Mouse (Mus musculus) midbrain, embryonic 13.5 days (tissue): ENCODE results near the gene Spata2. TPM values are rescaled to one million over a fixed set of nuclear protein-coding genes. Genes with fewer than 3 reads are reported as not detected.

Experiments
- ATAC-seq: fragments of 200-750 bp; cut with Nextera tagmentation; 2 replicates; pipeline ENCODE4 v1.8.0; 2017; ENCODE audit warnings: mild to moderate bottlenecking, moderate TSS enrichment, moderate library complexity
- H3K27ac ChIP-seq: fragments of 300-500 bp; sonication (generic); 2 replicates; pipeline ENCODE4 v1.5.1; 2015; ENCODE audit warnings: inconsistent platforms, mild to moderate bottlenecking, moderate library complexity
- H3K27me3 ChIP-seq: fragments of 300-500 bp; sonication (generic); 2 replicates; pipeline ENCODE4 v1.6.1; 2015; ENCODE audit warnings: mild to moderate bottlenecking, inconsistent platforms
- H3K36me3 ChIP-seq: fragments of 300-500 bp; sonication (generic); 2 replicates; pipeline ENCODE4 v1.6.1; 2015; ENCODE audit warnings: mild to moderate bottlenecking, inconsistent platforms
- H3K4me1 ChIP-seq: fragments of 300-500 bp; sonication (generic); replicated peaks from 2 replicates; pipeline ENCODE4 v1.6.1; 2015; ENCODE audit warnings: inconsistent platforms
- H3K4me2 ChIP-seq: fragments of 300-500 bp; sonication (generic); replicated peaks from 2 replicates; pipeline ENCODE4 v1.6.1; 2015; ENCODE audit warnings: moderate library complexity, mild to moderate bottlenecking, inconsistent platforms
- H3K4me3 ChIP-seq: fragments of 300-500 bp; sonication (generic); replicated peaks from 2 replicates; pipeline ENCODE4 v1.5.1; 2015; ENCODE audit warnings: mild to moderate bottlenecking, inconsistent platforms
- H3K9ac ChIP-seq: fragments of 300-500 bp; sonication (generic); replicated peaks from 2 replicates; pipeline ENCODE4 v1.6.1; 2015; ENCODE audit warnings: mild to moderate bottlenecking, inconsistent platforms
- H3K9me3 ChIP-seq: fragments of 300-500 bp; sonication (generic); 2 replicates; pipeline ENCODE4 v1.6.1; 2016; ENCODE audit warnings: mild to moderate bottlenecking, inconsistent platforms
- WGBS: fragments of 180-500 bp; shearing (Covaris S2); methylation state at CpG from one replicate; pipeline ENCODE4 v1.1.7; 2015; 5-methylcytosine and 5-hydroxymethylcytosine counted together
- polyA plus RNA-seq: library from polyadenylated mRNA; unstranded; fragments of >200 nt; fragmentation: Nextera tagmentation; extraction: Ambion mirVana; gene quantifications from 2 replicates; pipeline ENCODE4 v1.2.1, GENCODE M21; 2015

Spata2 gene
- polyA plus RNA-seq, 1 experiment from 2014 or later, result 30.2 TPM

DNA sequence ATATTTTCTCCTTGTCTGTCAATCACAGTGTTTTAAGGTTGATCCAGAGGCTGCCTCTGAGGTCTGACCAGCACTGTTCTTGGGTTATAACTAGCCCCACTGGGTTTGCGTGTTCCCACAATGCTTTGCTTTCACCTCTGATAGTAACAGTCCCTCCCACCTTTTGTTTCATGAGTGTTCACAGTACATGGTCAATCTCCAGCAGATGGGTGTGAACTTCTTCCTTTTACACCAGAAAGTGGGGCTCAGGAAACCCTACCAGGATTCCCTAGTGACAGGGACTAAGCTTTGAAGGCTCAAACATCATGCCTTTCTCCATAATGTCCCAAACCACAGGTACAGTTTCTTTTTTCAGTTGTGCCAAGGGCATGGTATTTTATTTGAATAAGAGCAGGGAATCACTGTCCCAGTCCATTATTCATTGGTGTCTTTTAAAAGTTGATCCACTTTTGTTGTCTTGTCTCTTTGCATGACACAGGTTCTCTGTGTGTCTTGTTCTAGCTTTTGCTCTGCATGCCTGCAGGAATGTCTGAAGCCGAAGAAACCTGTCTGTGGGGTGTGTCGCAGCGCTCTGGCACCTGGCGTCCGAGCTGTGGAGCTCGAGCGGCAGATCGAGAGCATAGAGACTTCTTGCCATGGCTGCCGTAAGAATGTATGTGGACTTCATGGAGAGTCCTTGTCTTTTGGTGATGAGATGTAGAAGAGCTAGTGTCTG is 14.0 kb upstream of the Spata2 start:
- Histone ChIP-seq H3K4me3 (no peak overlapping the region), H3K4me2 (peak overlapping the region; percentile 96; the same call in 1 of the 2 replicates), H3K27me3 (no peaks in the 10 kb centered on the region), H3K36me3 (peaks cover 51% of the 10 kb centered on the region), H3K27ac (no peak overlapping the region), H3K9ac (peak overlapping the region; percentile 32; the same call in 1 of the 2 replicates), H3K9me3 (no peaks in the 10 kb centered on the region), H3K4me1 (peaks cover 36% of the 10 kb centered on the region)
- no peak for ATAC-seq
- WGBS, result 95% methylated on average over 10 of the region's 10 CpGs

GRCm38 (mm10) chr2:167505127-167505526 is 12.4 kb upstream of the Spata2 start:
- no peaks in the 10 kb centered on the region for H3K9me3 ChIP-seq
- H3K4me1 ChIP-seq, result peaks cover 36% of the 10 kb centered on the region
- ATAC-seq, result no peak
- peaks cover 35% of the 10 kb centered on the region for H3K36me3 ChIP-seq
- H3K27me3 ChIP-seq, result no peaks in the 10 kb centered on the region
- H3K4me2 ChIP-seq, result peak overlapping the region; percentile 96
- H3K9ac ChIP-seq, result peak overlapping the region; percentile 98; the same call in 1 of the 2 replicates
- peak overlapping the region; percentile 96 for H3K4me3 ChIP-seq
- no peak overlapping the region for H3K27ac ChIP-seq
- 93% methylated on average over 3 of the region's 3 CpGs for WGBS

DNA sequence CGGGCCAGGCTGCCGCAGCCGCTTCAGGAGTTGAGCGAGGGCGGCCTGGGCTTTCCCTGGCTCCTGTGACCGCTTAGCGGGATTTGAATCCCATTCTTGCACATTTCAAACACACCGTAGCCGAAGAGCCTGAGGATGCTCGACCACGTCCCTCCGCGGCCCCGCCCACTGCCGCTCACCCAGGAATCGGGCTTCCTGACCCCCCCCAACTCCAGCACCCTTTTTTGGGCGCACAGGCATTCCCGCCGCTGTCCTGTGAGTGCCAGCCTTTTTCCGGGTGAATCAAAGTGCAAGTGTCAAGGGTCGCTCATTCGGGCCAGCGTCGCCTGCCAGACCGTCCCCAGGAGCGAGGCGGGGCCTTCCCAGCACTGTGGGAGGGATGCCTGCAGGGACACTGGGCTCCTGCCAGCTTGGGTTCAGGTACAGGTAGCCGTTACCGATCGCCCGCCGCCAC is 11.2 kb upstream of the Spata2 start:
- peak; percentile 32 for ATAC-seq
- peaks cover 36% of the 10 kb centered on the region for H3K4me1 ChIP-seq
- H3K4me3 ChIP-seq, result peak overlapping the region; percentile 96
- H3K36me3 ChIP-seq, result peaks cover 24% of the 10 kb centered on the region
- H3K9ac ChIP-seq, result peak overlapping the region; percentile 98
- H3K4me2 ChIP-seq, result peak overlapping the region; percentile 96
- no peaks in the 10 kb centered on the region for H3K9me3 ChIP-seq
- 1% methylated on average over 32 of the region's 32 CpGs for WGBS
- H3K27me3 ChIP-seq, result no peaks in the 10 kb centered on the region
- H3K27ac ChIP-seq, result peak overlapping the region; percentile 84

DNA sequence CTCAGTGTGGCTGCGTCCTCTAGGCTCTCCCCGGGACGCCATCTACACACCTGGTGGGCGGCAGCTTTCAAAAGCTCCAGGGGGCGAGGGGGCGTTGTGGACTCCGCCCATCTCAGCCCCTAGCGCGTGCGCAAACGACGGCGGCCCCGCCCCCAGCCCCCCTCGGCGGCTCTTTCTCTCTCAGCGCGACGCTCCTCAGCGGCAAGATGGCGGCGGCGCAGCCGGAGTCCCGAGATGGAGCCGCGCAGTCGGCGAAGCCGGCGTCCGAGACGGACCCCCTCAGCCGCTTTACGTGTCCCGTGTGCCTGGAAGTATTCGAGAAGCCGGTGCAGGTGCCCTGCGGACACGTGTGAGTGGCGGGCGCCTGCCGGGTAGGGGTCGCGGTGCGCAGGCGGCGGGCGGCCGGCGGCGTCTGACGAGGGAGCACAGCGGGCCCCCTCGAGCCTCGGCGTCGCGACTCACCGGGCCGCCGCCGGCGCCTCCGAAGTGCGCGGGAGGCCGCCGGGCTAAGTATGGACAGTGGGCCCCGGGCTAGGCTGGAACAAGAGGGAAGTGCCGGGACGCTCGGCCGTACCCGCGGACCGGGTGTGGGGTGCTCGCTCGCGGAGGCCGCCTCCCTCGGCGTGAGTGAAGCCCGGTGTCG is 10.7 kb upstream of the Spata2 start:
- whole genome bisulfite sequencing, result under 1% methylated on average over 81 of the region's 85 CpGs
- Histone ChIP-seq H3K9me3 (no peaks in the 10 kb centered on the region), H3K36me3 (peaks cover 18% of the 10 kb centered on the region), H3K4me3 (peak overlapping the region; percentile 96), H3K4me2 (peak overlapping the region; percentile 96), H3K27ac (peak overlapping the region; percentile 84), H3K9ac (peak overlapping the region; percentile 98), H3K4me1 (peaks cover 36% of the 10 kb centered on the region), H3K27me3 (no peaks in the 10 kb centered on the region)
- peak; percentile 87 for ATAC-seq

- ATAC-seq, result peak; percentile 21
- Histone ChIP-seq H3K4me1 (peaks cover 36% of the 10 kb centered on the region), H3K9me3 (no peaks in the 10 kb centered on the region), H3K4me2 (peak overlapping the region; percentile 96), H3K27me3 (no peaks in the 10 kb centered on the region), H3K27ac (peak overlapping the region; percentile 30; the same call in 1 of the 2 replicates), H3K9ac (peak overlapping the region; percentile 98; the same call in 1 of the 2 replicates), H3K4me3 (peak overlapping the region; percentile 96), H3K36me3 (peaks cover 12% of the 10 kb centered on the region)
- 51% methylated on average over 13 of the region's 13 CpGs for WGBS
These were observed 10.0 kb upstream of the Spata2 start for GRCm38 (mm10) chr2:167502554-167503252.

GRCm38 (mm10) chr2:167497272-167497671 is 4.6 kb upstream of the Spata2 start:
- Histone ChIP-seq H3K9ac (no peak overlapping the region), H3K4me1 (peaks cover 8% of the 10 kb centered on the region), H3K4me2 (no peak overlapping the region), H3K27me3 (no peaks in the 10 kb centered on the region), H3K36me3 (no peaks in the 10 kb centered on the region), H3K27ac (no peak overlapping the region), H3K9me3 (no peaks in the 10 kb centered on the region), H3K4me3 (no peak overlapping the region)
- WGBS, result 71% methylated on average over 5 of the region's 5 CpGs
- ATAC-seq, result no peak

GRCm38 (mm10) chr2:167496437-167496836 is 3.8 kb upstream of the Spata2 start:
- WGBS, result 90% methylated on average over 7 of the region's 7 CpGs
- H3K27me3 ChIP-seq, result no peaks in the 10 kb centered on the region
- H3K27ac ChIP-seq, result no peak overlapping the region
- no peaks in the 10 kb centered on the region for H3K9me3 ChIP-seq
- H3K4me2 ChIP-seq, result no peak overlapping the region
- H3K9ac ChIP-seq, result no peak overlapping the region
- H3K4me1 ChIP-seq, result peaks cover 15% of the 10 kb centered on the region
- H3K36me3 ChIP-seq, result no peaks in the 10 kb centered on the region
- H3K4me3 ChIP-seq, result no peak overlapping the region
- ATAC-seq, result no peak

GRCm38 (mm10) chr2:167491757-167492708 is 654 bp downstream of the Spata2 start, which contains the start of gene Rnf114:
TSS of gene Rnf114 (plus strand) at chr2:167492645.
- Histone ChIP-seq H3K36me3 (peaks cover 6% of the 10 kb centered on the region; the same call in 1 of the 2 replicates), H3K9me3 (no peaks in the 10 kb centered on the region), H3K4me3 (peak within 1 kb of the TSS; percentile 100), H3K27ac (peak within 1 kb of the TSS; percentile 97), H3K4me1 (peaks cover 24% of the 10 kb centered on the region), H3K4me2 (peak within 1 kb of the TSS; percentile 92), H3K27me3 (no peaks in the 10 kb centered on the region), H3K9ac (peak within 1 kb of the TSS; percentile 98)
- 3% methylated on average over 52 of the region's 52 CpGs for WGBS
- peak; percentile 39 for ATAC-seq

GRCm38 (mm10) chr2:167490813-167491525 is 1.7 kb downstream of the Spata2 start:
- no peaks in the 10 kb centered on the region for H3K9me3 ChIP-seq
- WGBS, result 82% methylated on average over 4 of the region's 4 CpGs
- ATAC-seq, result no peak
- peaks cover 11% of the 10 kb centered on the region; the same call in 1 of the 2 replicates for H3K36me3 ChIP-seq
- H3K4me3 ChIP-seq, result peak overlapping the region; percentile 100
- H3K4me1 ChIP-seq, result peaks cover 24% of the 10 kb centered on the region
- peak overlapping the region; percentile 97; the same call in 1 of the 2 replicates for H3K27ac ChIP-seq
- peak overlapping the region; percentile 92 for H3K4me2 ChIP-seq
- peak overlapping the region; percentile 98 for H3K9ac ChIP-seq
- no peaks in the 10 kb centered on the region for H3K27me3 ChIP-seq

DNA sequence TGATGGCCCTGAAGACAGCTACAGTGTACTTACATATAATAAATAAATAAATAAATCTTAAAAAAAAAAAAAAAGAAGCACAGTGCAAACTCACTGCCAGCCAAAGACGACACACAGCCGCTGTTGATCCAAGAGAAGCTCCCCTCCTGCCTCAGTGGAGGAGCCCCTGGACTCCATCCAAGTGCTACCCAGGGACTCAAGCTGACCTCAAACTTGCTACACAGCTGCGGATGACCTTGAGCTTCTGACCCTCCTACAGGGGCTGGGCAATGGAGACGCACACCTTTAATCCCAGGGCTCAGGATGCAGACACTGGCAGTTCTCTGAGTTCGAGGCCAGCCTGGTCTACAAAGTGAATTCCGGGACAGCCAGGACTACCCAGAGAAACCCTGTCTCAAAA is 4.7 kb downstream of the Spata2 start:
- WGBS, result 96% methylated on average over 6 of the region's 6 CpGs
- Histone ChIP-seq H3K27ac (no peak overlapping the region), H3K4me2 (no peak overlapping the region), H3K9ac (no peak overlapping the region), H3K36me3 (peaks cover 38% of the 10 kb centered on the region), H3K4me3 (no peak overlapping the region), H3K9me3 (no peaks in the 10 kb centered on the region), H3K27me3 (no peaks in the 10 kb centered on the region), H3K4me1 (peaks cover 17% of the 10 kb centered on the region)
- ATAC-seq, result no peak
